Mouse (Mus musculus) midbrain, embryonic 14.5 days (tissue): ENCODE data around the gene Prkca. TPM values are rescaled to one million over a fixed set of nuclear protein-coding genes. Genes with fewer than 3 reads are reported as not detected.

Experiments
- ATAC-seq: fragments of 200-750 bp; cut with Nextera tagmentation; 2 replicates; pipeline ENCODE4 v1.8.0; 2017; ENCODE audit warnings: moderate number of reproducible peaks, moderate library complexity; ENCODE audit not compliant: low FRiP score, low TSS enrichment
- DNase-seq: peaks from one replicate; pipeline ENCODE4 v3.0.0-alpha.2; 2015
- H3K27ac ChIP-seq: fragments of 300-500 bp; sonication (generic); replicated peaks from 2 replicates; pipeline ENCODE4 v1.5.1; 2014; ENCODE audit warnings: mild to moderate bottlenecking, low read depth, low read length, moderate library complexity
- H3K27me3 ChIP-seq: fragments of 300-500 bp; sonication (generic); 2 replicates; pipeline ENCODE4 v1.6.1; 2014; ENCODE audit warnings: low read length, control low read depth, mixed read lengths; ENCODE audit not compliant: control insufficient read depth, insufficient read depth
- H3K36me3 ChIP-seq: fragments of 300-500 bp; sonication (generic); 2 replicates; pipeline ENCODE4 v1.6.1; 2014; ENCODE audit warnings: low read length, control low read depth; ENCODE audit not compliant: control insufficient read depth, insufficient read depth
- H3K4me1 ChIP-seq: fragments of 300-500 bp; sonication (generic); 2 replicates; pipeline ENCODE4 v1.6.1; 2014; ENCODE audit warnings: mild to moderate bottlenecking, antibody characterized with exemption, low read length, control low read depth; ENCODE audit not compliant: control insufficient read depth, insufficient read depth
- H3K4me2 ChIP-seq: fragments of 300-500 bp; sonication (generic); 2 replicates; pipeline ENCODE4 v1.6.1; 2014; ENCODE audit warnings: mild to moderate bottlenecking, low read length, moderate library complexity
- H3K4me3 ChIP-seq: fragments of 300-500 bp; sonication (generic); replicated peaks from 2 replicates; pipeline ENCODE4 v1.5.1; 2014; ENCODE audit warnings: low read depth, low read length
- H3K9ac ChIP-seq: fragments of 300-500 bp; sonication (generic); replicated peaks from 2 replicates; pipeline ENCODE4 v1.6.1; 2014; ENCODE audit warnings: mild to moderate bottlenecking, low read length, moderate library complexity
- H3K9me3 ChIP-seq: fragments of 300-500 bp; sonication (generic); 2 replicates; pipeline ENCODE4 v1.6.1; 2016; ENCODE audit warnings: low read length, control low read depth, mixed read lengths; ENCODE audit not compliant: control insufficient read depth
- WGBS: fragments of 180-500 bp; shearing (Covaris S2); extraction: QIAGEN DNeasy Blood & Tissue Kit; methylation state at CpG from one replicate; pipeline ENCODE4 v1.1.7; 2014; 5-methylcytosine and 5-hydroxymethylcytosine counted together
- polyA plus RNA-seq: library from polyadenylated mRNA; unstranded; fragments of >200 nt; fragmentation: Nextera tagmentation; extraction: Ambion mirVana; gene quantifications from 2 replicates; pipeline ENCODE4 v1.2.1, GENCODE M21; 2014

Prkca gene
- polyA plus RNA-seq, 1 experiment from 2014 or later: 7.6 TPM

GRCm38 (mm10) chr11:108333583-108334379, 9.9 kb downstream of the Prkca start:
- Histone ChIP-seq H3K4me3 (no peak overlapping the region), H3K9ac (no peak overlapping the region), H3K9me3 (no peaks in the 10 kb centered on the region), H3K27ac (no peak overlapping the region), H3K4me2 (no peak overlapping the region), H3K27me3 (no peaks in the 10 kb centered on the region), H3K4me1 (no peaks in the 10 kb centered on the region), H3K36me3 (no peaks in the 10 kb centered on the region)
- 48% methylated on average over 8 of the region's 8 CpGs for WGBS
- ATAC-seq: no peak
- DNase-seq: no peak

- 63% methylated on average over 5 of the region's 5 CpGs for WGBS
- no peaks in the 10 kb centered on the region for H3K36me3 ChIP-seq
- ATAC-seq: no peak
Measured at GRCm38 (mm10) chr11:108333006-108333405, 10.7 kb downstream of the Prkca start.

DNA sequence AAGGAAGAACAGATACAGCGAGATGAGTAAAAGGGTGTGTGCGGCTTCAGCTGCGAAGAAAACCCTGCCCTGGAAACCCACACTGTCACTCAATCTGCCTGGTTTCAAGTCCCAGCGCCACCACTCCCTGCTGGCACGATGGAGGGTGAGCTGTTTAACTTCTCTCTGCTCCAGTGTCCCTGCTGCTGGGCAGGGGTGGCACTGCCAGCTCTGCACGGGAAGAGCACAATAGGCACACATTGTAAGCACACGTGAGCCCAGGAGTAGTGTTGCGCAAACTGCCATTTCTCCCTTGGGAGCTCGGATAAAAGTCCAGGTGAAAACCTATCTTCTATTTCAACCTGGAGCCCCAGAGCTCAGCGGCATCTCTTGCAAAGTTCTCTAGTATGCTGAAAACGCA, 12.9 kb downstream of the Prkca start:
- DNase-seq (no peak), ATAC-seq (no peak)
- Histone ChIP-seq H3K27ac (no peak overlapping the region), H3K9ac (no peak overlapping the region), H3K4me1 (no peaks in the 10 kb centered on the region), H3K36me3 (no peaks in the 10 kb centered on the region), H3K4me3 (no peak overlapping the region), H3K27me3 (no peaks in the 10 kb centered on the region), H3K4me2 (no peak overlapping the region), H3K9me3 (no peaks in the 10 kb centered on the region)
- WGBS: 86% methylated on average over 11 of the region's 11 CpGs

More at GRCm38 (mm10) chr11:108333006-108333405, 10.7 kb downstream of the Prkca start:
- no peaks in the 10 kb centered on the region for H3K4me1 ChIP-seq
- H3K9ac ChIP-seq: no peak overlapping the region
- no peak overlapping the region for H3K4me3 ChIP-seq
- H3K4me2 ChIP-seq: no peak overlapping the region
- H3K27me3 ChIP-seq: no peaks in the 10 kb centered on the region
- no peak for DNase-seq
- H3K9me3 ChIP-seq: no peaks in the 10 kb centered on the region
- no peak overlapping the region for H3K27ac ChIP-seq

- H3K4me3 ChIP-seq: no peak overlapping the region
- no peaks in the 10 kb centered on the region for H3K9me3 ChIP-seq
- no peaks in the 10 kb centered on the region for H3K36me3 ChIP-seq
- WGBS: 93% methylated on average over 8 of the region's 8 CpGs
- no peak overlapping the region for H3K4me2 ChIP-seq
- ATAC-seq: no peak
- H3K4me1 ChIP-seq: no peaks in the 10 kb centered on the region
- no peak for DNase-seq
- no peaks in the 10 kb centered on the region for H3K27me3 ChIP-seq
- H3K9ac ChIP-seq: no peak overlapping the region
- H3K27ac ChIP-seq: no peak overlapping the region
Measured at GRCm38 (mm10) chr11:108325943-108326342, 17.8 kb downstream of the Prkca start.

DNA sequence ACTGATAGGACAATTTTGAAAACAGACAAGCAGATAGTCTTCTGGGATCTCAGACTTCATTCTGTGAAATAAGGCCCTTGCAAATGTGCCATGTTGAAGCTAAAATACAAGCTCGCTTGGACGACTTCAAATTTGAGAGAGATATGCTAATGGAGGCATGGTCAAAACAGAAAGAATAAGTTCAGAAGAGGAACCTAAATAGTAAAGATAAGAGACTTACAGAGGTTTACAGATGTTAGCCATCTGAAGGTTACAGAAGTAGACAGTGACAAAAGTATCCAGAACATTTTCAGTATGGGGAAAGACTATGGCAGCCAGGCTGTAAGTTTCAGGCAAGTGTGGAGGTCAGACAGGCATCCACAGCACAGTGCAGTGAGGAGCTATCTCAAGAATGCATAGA, 21.6 kb downstream of the Prkca start:
- Histone ChIP-seq H3K4me2 (no peak overlapping the region), H3K27me3 (no peaks in the 10 kb centered on the region), H3K4me3 (no peak overlapping the region), H3K9ac (no peak overlapping the region), H3K27ac (no peak overlapping the region), H3K9me3 (no peaks in the 10 kb centered on the region), H3K36me3 (no peaks in the 10 kb centered on the region), H3K4me1 (no peaks in the 10 kb centered on the region)
- ATAC-seq: no peak
- WGBS: 93% methylated on average over 2 of the region's 2 CpGs
- no peak for DNase-seq

DNA sequence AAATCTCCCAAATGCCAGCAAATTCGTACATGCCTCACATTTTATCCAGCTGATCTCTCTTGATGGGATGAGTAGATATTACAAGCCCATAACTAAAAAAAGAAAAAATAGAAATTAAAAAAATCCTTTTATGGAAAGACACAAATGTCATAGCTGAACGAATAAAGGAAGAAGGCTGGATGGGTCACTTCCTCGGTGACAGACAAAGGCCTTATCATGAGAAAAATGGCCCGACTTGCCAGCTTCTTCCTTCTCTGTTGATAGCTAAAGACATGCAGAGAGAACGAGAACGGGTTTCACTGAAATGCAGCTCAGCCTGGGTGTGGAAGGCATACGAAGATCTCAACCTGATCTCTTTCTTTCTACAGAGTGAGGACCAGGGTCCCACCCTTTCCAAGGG, 23.2 kb downstream of the Prkca start:
- ATAC-seq (no peak), DNase-seq (no peak)
- no peaks in the 10 kb centered on the region for H3K27me3 ChIP-seq
- no peaks in the 10 kb centered on the region for H3K4me1 ChIP-seq
- H3K9ac ChIP-seq: no peak overlapping the region
- H3K36me3 ChIP-seq: no peaks in the 10 kb centered on the region
- H3K9me3 ChIP-seq: no peaks in the 10 kb centered on the region
- H3K4me3 ChIP-seq: no peak overlapping the region
- 86% methylated on average over 7 of the region's 7 CpGs for WGBS
- no peak overlapping the region for H3K4me2 ChIP-seq
- H3K27ac ChIP-seq: no peak overlapping the region

DNA sequence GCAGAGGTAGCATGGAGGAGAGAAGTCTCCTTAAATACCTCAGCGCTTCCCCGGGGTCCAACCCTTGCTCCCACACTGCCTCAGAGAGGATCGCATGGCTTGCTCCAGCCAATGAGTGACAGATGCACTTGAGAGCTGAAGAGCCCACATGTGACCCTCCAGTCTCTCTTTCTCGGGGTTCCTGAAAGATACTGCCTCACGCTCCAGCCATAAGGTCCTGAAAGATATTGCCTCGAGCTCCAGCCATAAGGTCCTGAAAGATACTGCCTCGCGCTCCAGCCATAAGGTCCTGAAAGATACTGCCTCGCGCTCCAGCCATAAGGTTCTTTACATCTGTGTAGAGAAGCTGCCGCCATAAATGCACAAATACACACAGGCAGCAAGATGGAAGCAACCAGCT, 24.6 kb downstream of the Prkca start:
- Histone ChIP-seq H3K4me2 (no peak overlapping the region), H3K9ac (no peak overlapping the region), H3K4me3 (no peak overlapping the region), H3K27me3 (no peaks in the 10 kb centered on the region), H3K27ac (no peak overlapping the region), H3K4me1 (no peaks in the 10 kb centered on the region), H3K9me3 (no peaks in the 10 kb centered on the region), H3K36me3 (no peaks in the 10 kb centered on the region)
- WGBS: 84% methylated on average over 11 of the region's 11 CpGs
- no peak for DNase-seq
- ATAC-seq: no peak

DNA sequence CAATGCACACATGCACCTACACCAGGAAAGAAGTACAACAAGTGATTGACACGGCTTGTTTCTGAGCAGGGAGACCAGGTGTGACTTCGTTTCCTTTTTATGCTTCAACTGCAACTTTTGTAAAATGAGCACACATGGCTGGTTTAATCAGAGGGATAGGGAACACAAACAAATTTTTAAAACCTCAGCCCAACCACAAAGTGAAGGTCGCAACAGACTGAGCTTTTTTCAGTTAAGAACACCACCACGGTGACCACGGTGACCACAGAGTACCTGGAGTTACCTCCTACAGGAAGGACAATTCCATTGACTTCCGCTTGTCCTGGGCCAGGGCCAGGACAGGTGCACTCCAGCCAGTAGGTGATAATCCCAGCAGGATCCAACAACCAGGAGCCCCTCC, 25.9 kb downstream of the Prkca start:
- Histone ChIP-seq H3K9ac (no peak overlapping the region), H3K4me1 (no peaks in the 10 kb centered on the region), H3K36me3 (no peaks in the 10 kb centered on the region), H3K27ac (no peak overlapping the region), H3K4me2 (no peak overlapping the region), H3K9me3 (no peaks in the 10 kb centered on the region), H3K4me3 (no peak overlapping the region), H3K27me3 (no peaks in the 10 kb centered on the region)
- 82% methylated on average over 6 of the region's 6 CpGs for WGBS
- ATAC-seq: no peak
- no peak for DNase-seq

DNA sequence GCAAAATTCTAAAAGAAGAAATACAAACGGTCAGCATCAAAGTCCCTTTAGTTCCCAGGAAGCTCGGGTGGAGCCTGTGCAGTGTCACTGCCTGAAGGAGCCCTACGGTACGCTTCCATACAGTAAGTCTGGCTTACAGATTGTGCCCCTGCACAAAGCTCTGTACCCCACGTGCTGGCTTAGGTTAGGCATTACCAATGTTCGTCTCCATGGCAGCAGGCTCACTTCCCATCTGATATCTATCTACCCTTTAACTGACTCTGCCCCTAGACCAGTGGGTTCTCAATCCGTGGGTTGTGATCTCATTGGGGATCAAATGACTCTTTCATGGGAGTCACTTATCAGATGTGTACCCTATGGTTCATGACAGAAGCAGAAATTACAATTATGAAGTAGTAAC, 28.0 kb downstream of the Prkca start:
- 88% methylated on average over 7 of the region's 7 CpGs for WGBS
- Histone ChIP-seq H3K27ac (no peak overlapping the region), H3K36me3 (no peaks in the 10 kb centered on the region), H3K27me3 (no peaks in the 10 kb centered on the region), H3K9me3 (no peaks in the 10 kb centered on the region), H3K4me3 (no peak overlapping the region), H3K4me2 (no peak overlapping the region), H3K9ac (no peak overlapping the region), H3K4me1 (no peaks in the 10 kb centered on the region)
- DNase-seq (no peak), ATAC-seq (no peak)
